Mouse (Mus musculus): ENCODE measurements around the gene Crispld2. TPM values are rescaled to one million over a fixed set of nuclear protein-coding genes. Genes with fewer than 3 reads are reported as not detected.

Crispld2 gene
- polyA plus RNA-seq, 1 experiment from 2014 or later: 4.6 TPM

GRCm38 (mm10) chr8:120032549-120033208, 40.4 kb downstream of the Crispld2 start:
- H3K4me1 ChIP-seq (ENCODE audit: control insufficient read depth, insufficient read depth, low read length): 0 out of 2 replicates have a peak, but pooled peaks cover 6% of the 10 kb centered on the region
- no peak overlapping the region for H3K4me3 ChIP-seq (ENCODE audit: low read depth, low read length)
- ATAC-seq (ENCODE audit: insufficient read depth, low FRiP score, low TSS enrichment) (no peak), DNase-seq (ENCODE audit: low spot score) (no peak)
- no peaks in the 10 kb centered on the region for H3K27me3 ChIP-seq (ENCODE audit: control insufficient read depth, insufficient read depth, low read length)
- H3K27ac ChIP-seq (ENCODE audit: low read depth, low read length): no peak overlapping the region
- H3K4me2 ChIP-seq (ENCODE audit: low read depth): no peak overlapping the region
- WGBS: 88% methylated on average over 5 of the region's 5 CpGs
- H3K36me3 ChIP-seq (ENCODE audit: control insufficient read depth, insufficient read depth, low read length): no peaks in the 10 kb centered on the region
- H3K9me3 ChIP-seq (ENCODE audit: control insufficient read depth, low read length): no peaks in the 10 kb centered on the region
- no peak overlapping the region for H3K9ac ChIP-seq (ENCODE audit: low read length)

- DNase-seq (ENCODE audit: low spot score) (no peak), ATAC-seq (ENCODE audit: insufficient read depth, low FRiP score, low TSS enrichment) (no peak)
- no peak overlapping the region for H3K4me3 ChIP-seq (ENCODE audit: low read depth, low read length)
- H3K4me1 ChIP-seq (ENCODE audit: control insufficient read depth, insufficient read depth, low read length): 0 out of 2 replicates have a peak, but pooled peaks cover 6% of the 10 kb centered on the region
- H3K27ac ChIP-seq (ENCODE audit: low read depth, low read length): no peak overlapping the region
- no peak overlapping the region for H3K9ac ChIP-seq (ENCODE audit: low read length)
- no peaks in the 10 kb centered on the region for H3K36me3 ChIP-seq (ENCODE audit: control insufficient read depth, insufficient read depth, low read length)
- H3K27me3 ChIP-seq (ENCODE audit: control insufficient read depth, insufficient read depth, low read length): no peaks in the 10 kb centered on the region
- no peak overlapping the region for H3K4me2 ChIP-seq (ENCODE audit: low read depth)
- 39% methylated on average over 6 of the region's 6 CpGs for WGBS
- H3K9me3 ChIP-seq (ENCODE audit: control insufficient read depth, low read length): no peaks in the 10 kb centered on the region
Observed at GRCm38 (mm10) chr8:120034471-120034870, 42.2 kb downstream of the Crispld2 start.

GRCm38 (mm10) chr8:120036111-120036510, 43.9 kb downstream of the Crispld2 start:
- Histone ChIP-seq H3K4me1 (ENCODE audit: control insufficient read depth, insufficient read depth, low read length) (0 out of 2 replicates have a peak, but pooled peaks cover 6% of the 10 kb centered on the region), H3K27ac (ENCODE audit: low read depth, low read length) (no peak overlapping the region)
- WGBS: 14% methylated on average over 9 of the region's 9 CpGs

GRCm38 (mm10) chr8:120036578-120036977, 44.3 kb downstream of the Crispld2 start:
- ATAC-seq (ENCODE audit: insufficient read depth, low FRiP score, low TSS enrichment) (no peak), DNase-seq (ENCODE audit: low spot score) (no peak)
- H3K9me3 ChIP-seq (ENCODE audit: control insufficient read depth, low read length): no peaks in the 10 kb centered on the region
- H3K27me3 ChIP-seq (ENCODE audit: control insufficient read depth, insufficient read depth, low read length): no peaks in the 10 kb centered on the region
- 0 out of 2 replicates have a peak, but pooled peaks cover 6% of the 10 kb centered on the region for H3K4me1 ChIP-seq (ENCODE audit: control insufficient read depth, insufficient read depth, low read length)
- H3K4me2 ChIP-seq (ENCODE audit: low read depth): no peak overlapping the region
- 73% methylated on average over 4 of the region's 4 CpGs for WGBS
- no peaks in the 10 kb centered on the region for H3K36me3 ChIP-seq (ENCODE audit: control insufficient read depth, insufficient read depth, low read length)
- no peak overlapping the region for H3K4me3 ChIP-seq (ENCODE audit: low read depth, low read length)
- H3K27ac ChIP-seq (ENCODE audit: low read depth, low read length): no peak overlapping the region
- no peak overlapping the region for H3K9ac ChIP-seq (ENCODE audit: low read length)

More at GRCm38 (mm10) chr8:120036111-120036510, 43.9 kb downstream of the Crispld2 start:
- no peak overlapping the region for H3K4me2 ChIP-seq (ENCODE audit: low read depth)
- no peaks in the 10 kb centered on the region for H3K27me3 ChIP-seq (ENCODE audit: control insufficient read depth, insufficient read depth, low read length)
- H3K4me3 ChIP-seq (ENCODE audit: low read depth, low read length): no peak overlapping the region
- ATAC-seq (ENCODE audit: insufficient read depth, low FRiP score, low TSS enrichment) (no peak), DNase-seq (ENCODE audit: low spot score) (no peak)
- H3K9me3 ChIP-seq (ENCODE audit: control insufficient read depth, low read length): no peaks in the 10 kb centered on the region
- no peaks in the 10 kb centered on the region for H3K36me3 ChIP-seq (ENCODE audit: control insufficient read depth, insufficient read depth, low read length)
- H3K9ac ChIP-seq (ENCODE audit: low read length): no peak overlapping the region

- Histone ChIP-seq H3K9ac (ENCODE audit: low read length) (no peak overlapping the region), H3K36me3 (ENCODE audit: control insufficient read depth, insufficient read depth, low read length) (no peaks in the 10 kb centered on the region), H3K27me3 (ENCODE audit: control insufficient read depth, insufficient read depth, low read length) (no peaks in the 10 kb centered on the region), H3K9me3 (ENCODE audit: control insufficient read depth, low read length) (no peaks in the 10 kb centered on the region), H3K4me2 (ENCODE audit: low read depth) (no peak overlapping the region), H3K4me1 (ENCODE audit: control insufficient read depth, insufficient read depth, low read length) (0 out of 2 replicates have a peak, but pooled peaks cover 6% of the 10 kb centered on the region), H3K27ac (ENCODE audit: low read depth, low read length) (no peak overlapping the region), H3K4me3 (ENCODE audit: low read depth, low read length) (no peak overlapping the region)
- WGBS: 91% methylated on average over 15 of the region's 15 CpGs
- ATAC-seq (ENCODE audit: insufficient read depth, low FRiP score, low TSS enrichment): no peak
- DNase-seq (ENCODE audit: low spot score): no peak
Observed at GRCm38 (mm10) chr8:120037199-120037598, 45.0 kb downstream of the Crispld2 start.

- H3K4me1 ChIP-seq (ENCODE audit: control insufficient read depth, insufficient read depth, low read length): 0 out of 2 replicates have a peak, but pooled peaks cover 6% of the 10 kb centered on the region
- 89% methylated on average over 8 of the region's 8 CpGs for WGBS
- no peak overlapping the region for H3K4me2 ChIP-seq (ENCODE audit: low read depth)
- ATAC-seq (ENCODE audit: insufficient read depth, low FRiP score, low TSS enrichment) (no peak), DNase-seq (ENCODE audit: low spot score) (no peak)
- H3K27me3 ChIP-seq (ENCODE audit: control insufficient read depth, insufficient read depth, low read length): no peaks in the 10 kb centered on the region
- no peaks in the 10 kb centered on the region for H3K9me3 ChIP-seq (ENCODE audit: control insufficient read depth, low read length)
- no peak overlapping the region for H3K4me3 ChIP-seq (ENCODE audit: low read depth, low read length)
- no peaks in the 10 kb centered on the region for H3K36me3 ChIP-seq (ENCODE audit: control insufficient read depth, insufficient read depth, low read length)
- no peak overlapping the region for H3K9ac ChIP-seq (ENCODE audit: low read length)
- no peak overlapping the region for H3K27ac ChIP-seq (ENCODE audit: low read depth, low read length)
Observed at GRCm38 (mm10) chr8:120037611-120038010, 45.4 kb downstream of the Crispld2 start.

- Histone ChIP-seq H3K4me1 (ENCODE audit: control insufficient read depth, insufficient read depth, low read length) (0 out of 2 replicates have a peak, but pooled peaks cover 6% of the 10 kb centered on the region), H3K4me2 (ENCODE audit: low read depth) (no peak overlapping the region), H3K9me3 (ENCODE audit: control insufficient read depth, low read length) (no peaks in the 10 kb centered on the region), H3K27ac (ENCODE audit: low read depth, low read length) (no peak overlapping the region), H3K4me3 (ENCODE audit: low read depth, low read length) (no peak overlapping the region), H3K27me3 (ENCODE audit: control insufficient read depth, insufficient read depth, low read length) (no peaks in the 10 kb centered on the region), H3K36me3 (ENCODE audit: control insufficient read depth, insufficient read depth, low read length) (no peaks in the 10 kb centered on the region), H3K9ac (ENCODE audit: low read length) (no peak overlapping the region)
- WGBS: 97% methylated on average over 12 of the region's 12 CpGs
- DNase-seq (ENCODE audit: low spot score): no peak
- no peak for ATAC-seq (ENCODE audit: insufficient read depth, low FRiP score, low TSS enrichment)
Observed at GRCm38 (mm10) chr8:120038741-120039140, 46.5 kb downstream of the Crispld2 start.

- no peak overlapping the region for H3K9ac ChIP-seq (ENCODE audit: low read length)
- 0 out of 2 replicates have a peak, but pooled peaks cover 6% of the 10 kb centered on the region for H3K4me1 ChIP-seq (ENCODE audit: control insufficient read depth, insufficient read depth, low read length)
- ATAC-seq (ENCODE audit: insufficient read depth, low FRiP score, low TSS enrichment): no peak
- no peak overlapping the region for H3K27ac ChIP-seq (ENCODE audit: low read depth, low read length)
- no peak overlapping the region for H3K4me3 ChIP-seq (ENCODE audit: low read depth, low read length)
- no peaks in the 10 kb centered on the region for H3K9me3 ChIP-seq (ENCODE audit: control insufficient read depth, low read length)
- 87% methylated on average over 11 of the region's 11 CpGs for WGBS
- no peak for DNase-seq (ENCODE audit: low spot score)
- no peaks in the 10 kb centered on the region for H3K27me3 ChIP-seq (ENCODE audit: control insufficient read depth, insufficient read depth, low read length)
- no peak overlapping the region for H3K4me2 ChIP-seq (ENCODE audit: low read depth)
- H3K36me3 ChIP-seq (ENCODE audit: control insufficient read depth, insufficient read depth, low read length): no peaks in the 10 kb centered on the region
Observed at GRCm38 (mm10) chr8:120039313-120039919, 47.2 kb downstream of the Crispld2 start.

GRCm38 (mm10) chr8:120040861-120041260, 48.6 kb downstream of the Crispld2 start:
- WGBS: 76% methylated on average over 1 of the region's 1 CpGs
- H3K9ac ChIP-seq (ENCODE audit: low read length): no peak overlapping the region

More at GRCm38 (mm10) chr8:120040861-120041260, 48.6 kb downstream of the Crispld2 start:
- 0 out of 2 replicates have a peak, but pooled peaks cover 6% of the 10 kb centered on the region for H3K4me1 ChIP-seq (ENCODE audit: control insufficient read depth, insufficient read depth, low read length)
- no peak overlapping the region for H3K27ac ChIP-seq (ENCODE audit: low read depth, low read length)
- H3K27me3 ChIP-seq (ENCODE audit: control insufficient read depth, insufficient read depth, low read length): no peaks in the 10 kb centered on the region
- H3K9me3 ChIP-seq (ENCODE audit: control insufficient read depth, low read length): no peaks in the 10 kb centered on the region
- no peaks in the 10 kb centered on the region for H3K36me3 ChIP-seq (ENCODE audit: control insufficient read depth, insufficient read depth, low read length)
- no peak overlapping the region for H3K4me2 ChIP-seq (ENCODE audit: low read depth)
- DNase-seq (ENCODE audit: low spot score): no peak
- ATAC-seq (ENCODE audit: insufficient read depth, low FRiP score, low TSS enrichment): no peak
- no peak overlapping the region for H3K4me3 ChIP-seq (ENCODE audit: low read depth, low read length)
